Mouse (Mus musculus): ENCODE measurements around the gene Mgat4b. TPM values are rescaled to one million over a fixed set of nuclear protein-coding genes. Genes with fewer than 3 reads are reported as not detected.

Mgat4b gene
- total and polyA plus RNA-seq, 2 experiments from 2014 or later: 77.9 to 152 TPM

- TF ChIP-seq CTCF (IDR thresholded peaks at IDR 0.05): no peak
These were observed 35.9 kb upstream of the Mgat4b start for GRCm38 (mm10) chr11:50174730-50175187.

DNA sequence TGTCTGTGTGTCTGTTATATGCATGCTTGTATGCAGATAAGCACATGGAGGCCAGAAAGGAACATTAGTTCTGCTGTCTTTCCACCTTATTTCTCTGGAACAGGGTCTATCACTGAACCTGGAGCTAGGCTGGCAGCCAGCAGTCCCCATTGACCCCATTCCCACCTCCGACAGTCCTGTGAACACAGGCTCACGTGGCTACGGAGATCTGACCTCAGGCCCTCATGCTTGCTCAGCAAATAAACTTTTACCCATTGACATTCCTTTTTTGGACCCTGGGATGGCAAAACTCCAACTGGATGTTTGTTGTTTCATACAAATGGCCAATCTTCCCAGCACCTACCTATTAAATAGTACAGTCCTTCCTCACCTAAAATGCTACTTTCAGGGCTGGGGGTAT is 34.3 kb upstream of the Mgat4b start:
- Histone ChIP-seq H3K4me1 (ENCODE audit: insufficient read depth, low read length) (no peaks in the 10 kb centered on the region; the same call in 1 of the 2 replicates), H3K4me2 (ENCODE audit: low read depth, low read length, poor library complexity, severe bottlenecking) (no peak overlapping the region), H3K27ac (ENCODE audit: low read depth, low read length) (no peak overlapping the region), H3K9ac (replicated peaks; ENCODE audit: low read length, poor library complexity, severe bottlenecking) (no peak overlapping the region), H3K9me3 (ENCODE audit: low read length) (no peaks in the 10 kb centered on the region), H3K27me3 (ENCODE audit: insufficient read depth, low read length) (no peaks in the 10 kb centered on the region), H3K4me3 (ENCODE audit: low read depth, low read length) (no peak overlapping the region), H3K36me3 (ENCODE audit: insufficient read depth, low read length) (peaks cover 28% of the 10 kb centered on the region)
- DNase-seq (ENCODE audit: low spot score): no peak
- 77% methylated on average over 3 of the region's 3 CpGs for WGBS
- no peak for TF ChIP-seq CTCF (IDR thresholded peaks at IDR 0.05)
- ATAC-seq (ENCODE audit: low FRiP score): no peak

More at GRCm38 (mm10) chr11:50174730-50175187, 35.9 kb upstream of the Mgat4b start:
- Histone ChIP-seq H3K4me1 (ENCODE audit: insufficient read depth, low read length) (no peaks in the 10 kb centered on the region; the same call in 1 of the 2 replicates), H3K4me3 (ENCODE audit: low read depth, low read length) (peak overlapping the region; percentile 62), H3K9ac (replicated peaks; ENCODE audit: low read length, poor library complexity, severe bottlenecking) (peak overlapping the region; percentile 75), H3K27ac (ENCODE audit: low read depth, low read length) (peak overlapping the region; percentile 93), H3K9me3 (ENCODE audit: low read length) (no peaks in the 10 kb centered on the region), H3K4me2 (ENCODE audit: low read depth, low read length, poor library complexity, severe bottlenecking) (peak overlapping the region; percentile 67), H3K36me3 (ENCODE audit: insufficient read depth, low read length) (peaks cover 35% of the 10 kb centered on the region), H3K27me3 (ENCODE audit: insufficient read depth, low read length) (no peaks in the 10 kb centered on the region)
- peak; percentile 99 for DNase-seq (ENCODE audit: low spot score)
- WGBS: under 1% methylated on average over 27 of the region's 27 CpGs
- peak; percentile 98 for ATAC-seq (ENCODE audit: low FRiP score)

GRCm38 (mm10) chr11:50177111-50177510 is 33.6 kb upstream of the Mgat4b start:
- H3K27ac ChIP-seq (ENCODE audit: low read depth, low read length): no peak overlapping the region
- H3K4me3 ChIP-seq (ENCODE audit: low read depth, low read length): no peak overlapping the region
- WGBS: 81% methylated on average over 6 of the region's 6 CpGs
- peaks cover 21% of the 10 kb centered on the region for H3K36me3 ChIP-seq (ENCODE audit: insufficient read depth, low read length)
- H3K9me3 ChIP-seq (ENCODE audit: low read length): no peaks in the 10 kb centered on the region
- no peak overlapping the region for H3K4me2 ChIP-seq (ENCODE audit: low read depth, low read length, poor library complexity, severe bottlenecking)
- DNase-seq (ENCODE audit: low spot score): no peak
- no peaks in the 10 kb centered on the region for H3K27me3 ChIP-seq (ENCODE audit: insufficient read depth, low read length)
- no peaks in the 10 kb centered on the region; the same call in 1 of the 2 replicates for H3K4me1 ChIP-seq (ENCODE audit: insufficient read depth, low read length)
- no peak for ATAC-seq (ENCODE audit: low FRiP score)
- no peak overlapping the region for H3K9ac ChIP-seq (replicated peaks; ENCODE audit: low read length, poor library complexity, severe bottlenecking)
- no peak for TF ChIP-seq CTCF (IDR thresholded peaks at IDR 0.05)

- no peak for ATAC-seq (ENCODE audit: low FRiP score)
- peaks cover 32% of the 10 kb centered on the region for H3K36me3 ChIP-seq (ENCODE audit: insufficient read depth, low read length)
- TF ChIP-seq CTCF (IDR thresholded peaks at IDR 0.05): no peak
- DNase-seq (ENCODE audit: low spot score): no peak
- no peak overlapping the region for H3K27ac ChIP-seq (ENCODE audit: low read depth, low read length)
- H3K4me1 ChIP-seq (ENCODE audit: insufficient read depth, low read length): no peaks in the 10 kb centered on the region; the same call in 1 of the 2 replicates
- no peak overlapping the region for H3K4me3 ChIP-seq (ENCODE audit: low read depth, low read length)
- 85% methylated on average over 5 of the region's 5 CpGs for WGBS
- H3K9me3 ChIP-seq (ENCODE audit: low read length): no peaks in the 10 kb centered on the region
- H3K9ac ChIP-seq (replicated peaks; ENCODE audit: low read length, poor library complexity, severe bottlenecking): no peak overlapping the region
- no peaks in the 10 kb centered on the region for H3K27me3 ChIP-seq (ENCODE audit: insufficient read depth, low read length)
- H3K4me2 ChIP-seq (ENCODE audit: low read depth, low read length, poor library complexity, severe bottlenecking): no peak overlapping the region
These were observed 31.9 kb upstream of the Mgat4b start for GRCm38 (mm10) chr11:50178532-50179488.

DNA sequence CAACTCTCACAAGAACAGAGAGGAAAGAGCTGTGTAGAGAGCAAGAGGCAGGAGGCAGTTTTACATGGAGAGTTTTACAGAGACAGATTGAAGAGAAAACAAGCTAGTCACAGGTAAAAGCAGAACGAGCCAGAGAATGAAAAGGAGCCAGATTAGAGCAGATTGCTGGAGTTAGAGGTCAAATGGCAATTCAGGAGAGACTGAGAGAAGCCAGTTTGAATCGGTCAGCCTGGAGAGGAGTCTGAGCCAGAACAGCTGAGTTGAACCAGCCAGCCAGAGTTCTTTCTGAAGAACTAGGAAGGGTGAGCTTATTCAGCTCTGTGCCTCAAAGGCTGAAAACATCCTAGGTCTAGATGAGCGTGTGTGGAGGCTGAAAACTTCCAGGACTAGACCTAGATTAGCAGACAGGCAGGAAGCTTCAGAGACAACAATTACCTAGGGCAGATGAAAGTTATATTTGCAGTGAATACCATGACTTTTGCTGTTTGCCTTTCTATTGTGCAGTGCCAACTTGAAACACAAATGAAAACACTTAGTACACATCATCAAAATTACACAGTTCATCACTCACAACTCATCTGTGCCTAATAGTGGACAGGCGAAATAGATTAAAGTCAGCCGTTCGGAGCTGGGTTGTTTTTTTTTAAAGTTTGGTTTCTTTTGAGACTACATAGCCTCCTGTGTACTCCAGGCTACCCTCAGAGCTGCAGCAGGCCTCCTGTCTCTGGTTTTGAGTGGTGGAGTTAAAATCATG is 30.0 kb upstream of the Mgat4b start:
- 82% methylated on average over 6 of the region's 6 CpGs for WGBS

More for the DNA sequence above, 30.0 kb upstream of the Mgat4b start:
- H3K4me3 ChIP-seq (ENCODE audit: low read depth, low read length): no peak overlapping the region
- H3K27me3 ChIP-seq (ENCODE audit: insufficient read depth, low read length): no peaks in the 10 kb centered on the region
- H3K4me1 ChIP-seq (ENCODE audit: insufficient read depth, low read length): no peaks in the 10 kb centered on the region; the same call in 1 of the 2 replicates
- H3K27ac ChIP-seq (ENCODE audit: low read depth, low read length): no peak overlapping the region
- no peak overlapping the region for H3K9ac ChIP-seq (replicated peaks; ENCODE audit: low read length, poor library complexity, severe bottlenecking)
- no peaks in the 10 kb centered on the region for H3K9me3 ChIP-seq (ENCODE audit: low read length)
- TF ChIP-seq CTCF (IDR thresholded peaks at IDR 0.05): no peak
- ATAC-seq (ENCODE audit: low FRiP score): no peak
- no peak overlapping the region for H3K4me2 ChIP-seq (ENCODE audit: low read depth, low read length, poor library complexity, severe bottlenecking)
- no peak for DNase-seq (ENCODE audit: low spot score)
- peaks cover 39% of the 10 kb centered on the region for H3K36me3 ChIP-seq (ENCODE audit: insufficient read depth, low read length)
